Mouse (Mus musculus) brain, embryonic 14.5 days (tissue): ENCODE data around the gene Gm13090.

Experiments used
- CTCF ChIP-seq: fragments of 200-500 bp; IDR thresholded peaks from 2 replicates; pipeline ENCODE4 v1.5.1; 2012; ENCODE audit warnings: inconsistent platforms, mild to moderate bottlenecking, moderate library complexity, borderline replicate concordance; ENCODE audit not compliant: insufficient read depth, insufficient read length; ENCODE audit errors: extremely low read depth
- POLR2A ChIP-seq: fragments of 200-500 bp; IDR thresholded peaks from 2 replicates; pipeline ENCODE4 v1.6.1; 2012; ENCODE audit warnings: mild to moderate bottlenecking, inconsistent platforms, borderline replicate concordance; ENCODE audit not compliant: poor library complexity, insufficient read depth, insufficient read length, severe bottlenecking; ENCODE audit errors: extremely low read depth

DNA sequence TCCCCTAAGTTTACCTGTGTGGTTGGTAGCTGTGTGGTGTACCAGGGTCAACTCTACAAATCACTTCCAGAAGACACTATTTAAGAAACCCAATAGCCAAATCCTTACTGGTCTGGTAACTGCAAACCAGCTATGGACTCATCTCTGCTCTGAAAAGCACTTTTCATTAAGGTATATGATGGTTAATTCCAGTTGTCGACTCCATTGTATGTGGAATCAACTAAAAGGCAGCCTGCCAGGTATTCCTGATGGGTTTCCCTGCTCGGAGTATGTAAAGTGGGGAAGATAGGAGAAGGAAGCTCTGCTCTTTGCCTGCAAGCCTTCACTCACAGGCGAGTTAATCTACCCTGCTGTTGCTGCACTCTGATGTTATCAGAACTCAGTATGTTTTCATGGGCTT, 42.8 kb upstream of the Gm13090 start:
- TF ChIP-seq CTCF (no peak), POLR2A (no peak)
